Mouse (Mus musculus) midbrain, embryonic 16.5 days (tissue): ENCODE measurements around the gene Zmym3. TPM values are rescaled to one million over a fixed set of nuclear protein-coding genes. Genes with fewer than 3 reads are reported as not detected.

Source experiments
- ATAC-seq: fragments of 200-750 bp; cut with Nextera tagmentation; 2 replicates; pipeline ENCODE4 v1.8.0; 2017; ENCODE audit warnings: moderate TSS enrichment
- H3K27ac ChIP-seq: fragments of 300-500 bp; sonication (generic); 2 replicates; pipeline ENCODE4 v1.5.1; 2014; ENCODE audit warnings: mild to moderate bottlenecking, low read length, mixed read lengths
- H3K27me3 ChIP-seq: fragments of 300-500 bp; sonication (generic); 2 replicates; pipeline ENCODE4 v1.6.1; 2014; ENCODE audit warnings: low read depth, low read length, mixed read lengths; ENCODE audit not compliant: control insufficient read depth, insufficient read depth
- H3K36me3 ChIP-seq: fragments of 300-500 bp; sonication (generic); 2 replicates; pipeline ENCODE4 v1.6.1; 2014; ENCODE audit warnings: mild to moderate bottlenecking, low read length, moderate library complexity, mixed read lengths; ENCODE audit not compliant: control insufficient read depth, insufficient read depth
- H3K4me1 ChIP-seq: fragments of 300-500 bp; sonication (generic); 2 replicates; pipeline ENCODE4 v1.6.1; 2014; ENCODE audit warnings: mild to moderate bottlenecking, low read length, mixed read lengths; ENCODE audit not compliant: control insufficient read depth, insufficient read depth
- H3K4me2 ChIP-seq: fragments of 300-500 bp; sonication (generic); 2 replicates; pipeline ENCODE4 v1.6.1; 2014; ENCODE audit warnings: mild to moderate bottlenecking, low read length, mixed read lengths
- H3K4me3 ChIP-seq: fragments of 300-500 bp; sonication (generic); 2 replicates; pipeline ENCODE4 v1.5.1; 2014; ENCODE audit warnings: low read depth, mild to moderate bottlenecking, low read length, moderate library complexity, mixed read lengths
- H3K9ac ChIP-seq: fragments of 300-500 bp; sonication (generic); 2 replicates; pipeline ENCODE4 v1.6.1; 2014; ENCODE audit warnings: low read depth, low read length, mixed read lengths
- H3K9me3 ChIP-seq: fragments of 300-500 bp; sonication (generic); replicated peaks from 2 replicates; pipeline ENCODE4 v1.6.1; 2014; ENCODE audit warnings: mild to moderate bottlenecking, low read length, mixed read lengths; ENCODE audit not compliant: control insufficient read depth, poor library complexity, severe bottlenecking
- WGBS: fragments of 180-500 bp; shearing (Covaris S2); extraction: QIAGEN DNeasy Blood & Tissue Kit; methylation state at CpG from one replicate; pipeline ENCODE4 v1.1.7; 2014; 5-methylcytosine and 5-hydroxymethylcytosine counted together
- polyA plus RNA-seq: library from polyadenylated mRNA; unstranded; fragments of >200 nt; fragmentation: Nextera tagmentation; extraction: Ambion mirVana; gene quantifications from 2 replicates; pipeline ENCODE4 v1.2.1, GENCODE M21; 2015

Zmym3 gene
- 110 and 119 TPM in 2 replicates for polyA plus RNA-seq

GRCm38 (mm10) chrX:101420700-101421095 is at the start of gene Zmym3:
TSS of gene Zmym3 (minus strand) at chrX:101420849.
- Histone ChIP-seq H3K4me3 (peak within 1 kb of the TSS; percentile 58), H3K9me3 (no peaks in the 10 kb centered on the region), H3K9ac (peak within 1 kb of the TSS; percentile 76), H3K27ac (peak within 1 kb of the TSS; percentile 91), H3K4me1 (peaks cover 17% of the 10 kb centered on the region), H3K36me3 (no peaks in the 10 kb centered on the region), H3K4me2 (peak within 1 kb of the TSS; percentile 56), H3K27me3 (no peaks in the 10 kb centered on the region)
- ATAC-seq, result peak; percentile 5; the same call in 1 of the 2 replicates
- WGBS, result 33% methylated on average over 4 of the region's 4 CpGs

- Histone ChIP-seq H3K4me3 (no peak overlapping the region), H3K4me2 (no peak overlapping the region), H3K9ac (no peak overlapping the region), H3K27me3 (no peaks in the 10 kb centered on the region), H3K36me3 (peaks cover 3% of the 10 kb centered on the region; the same call in 1 of the 2 replicates), H3K4me1 (no peaks in the 10 kb centered on the region), H3K27ac (no peak overlapping the region), H3K9me3 (no peaks in the 10 kb centered on the region)
- WGBS, result 85% methylated on average over 3 of the region's 3 CpGs
- ATAC-seq, result no peak
Observed at GRCm38 (mm10) chrX:101451591-101451990, 30.9 kb upstream of the Zmym3 start.

GRCm38 (mm10) chrX:101451147-101451546 is 30.5 kb upstream of the Zmym3 start:
- Histone ChIP-seq H3K36me3 (peaks cover 6% of the 10 kb centered on the region; the same call in 1 of the 2 replicates), H3K27me3 (no peaks in the 10 kb centered on the region)
- WGBS, result 67% methylated on average over 1 of the region's 1 CpGs

GRCm38 (mm10) chrX:101448886-101449475 is 28.3 kb upstream of the Zmym3 start, which contains the start of gene Itgb1bp2:
TSS of gene Itgb1bp2 (plus strand) at chrX:101449088.
- Histone ChIP-seq H3K9me3 (no peaks in the 10 kb centered on the region), H3K27me3 (no peaks in the 10 kb centered on the region), H3K4me3 (no peak within 1 kb of the TSS), H3K36me3 (peaks cover 10% of the 10 kb centered on the region), H3K27ac (no peak within 1 kb of the TSS), H3K4me2 (no peak within 1 kb of the TSS), H3K9ac (no peak within 1 kb of the TSS), H3K4me1 (no peaks in the 10 kb centered on the region)
- 75% methylated on average over 4 of the region's 4 CpGs for WGBS
- ATAC-seq, result no peak

More at GRCm38 (mm10) chrX:101451147-101451546, 30.5 kb upstream of the Zmym3 start:
- H3K4me3 ChIP-seq, result no peak overlapping the region
- H3K4me2 ChIP-seq, result no peak overlapping the region
- H3K27ac ChIP-seq, result no peak overlapping the region
- no peak overlapping the region for H3K9ac ChIP-seq
- no peaks in the 10 kb centered on the region for H3K4me1 ChIP-seq
- no peaks in the 10 kb centered on the region for H3K9me3 ChIP-seq
- ATAC-seq, result no peak

GRCm38 (mm10) chrX:101429976-101430375 is 9.3 kb upstream of the Zmym3 start:
- ATAC-seq, result peak; percentile 61
- 13% methylated on average over 14 of the region's 14 CpGs for WGBS
- Histone ChIP-seq H3K36me3 (no peaks in the 10 kb centered on the region), H3K4me2 (peak overlapping the region; percentile 58), H3K4me3 (peak overlapping the region; percentile 66), H3K9me3 (no peaks in the 10 kb centered on the region), H3K27ac (peak overlapping the region; percentile 91), H3K27me3 (no peaks in the 10 kb centered on the region), H3K9ac (peak overlapping the region; percentile 79), H3K4me1 (peaks cover 11% of the 10 kb centered on the region; the same call in 1 of the 2 replicates)

DNA sequence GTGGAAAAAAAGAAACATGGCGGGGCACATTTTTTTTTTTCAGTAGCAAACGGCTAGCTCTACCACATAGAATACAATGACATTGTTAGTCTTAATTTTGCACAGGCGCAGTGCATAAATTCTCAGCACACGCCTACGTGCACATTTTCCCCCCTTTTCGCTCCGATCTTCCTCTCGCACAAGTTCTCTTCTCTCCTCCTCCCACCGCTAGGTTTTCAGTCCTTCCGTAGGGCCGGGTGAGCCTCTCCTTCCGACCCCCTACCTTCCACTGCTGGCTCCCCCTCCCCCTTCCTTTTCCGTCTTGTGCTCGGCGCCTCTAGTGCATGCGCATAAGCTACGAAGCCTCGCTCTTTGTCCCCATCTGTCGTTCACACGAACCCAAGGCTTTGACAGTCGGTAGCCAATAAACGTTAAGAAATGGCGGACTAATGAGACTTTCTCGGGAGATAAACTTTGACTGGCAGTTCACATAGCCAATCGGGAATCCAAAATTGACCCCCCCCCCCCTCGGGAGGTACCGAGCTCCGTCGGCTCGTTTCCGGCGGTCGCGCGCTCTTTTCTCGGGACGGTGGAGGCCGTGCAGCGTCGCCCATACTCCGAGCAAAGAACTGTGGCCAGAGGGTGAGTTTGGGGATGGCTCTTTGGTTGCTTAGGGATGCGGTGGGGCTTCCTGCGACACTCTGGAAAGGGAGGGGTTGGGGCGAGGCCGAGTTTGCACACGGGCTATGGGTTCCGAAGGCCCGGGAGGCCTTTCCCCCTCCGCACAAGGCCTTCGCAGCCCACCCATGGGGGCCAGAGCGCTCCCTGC is 8.7 kb upstream of the Zmym3 start, which contains the start of gene Nono:
Gene Nono, plus strand, starts transcription at position 177 of the 808 bp plus-strand sequence.
- 20% methylated on average over 49 of the region's 51 CpGs for WGBS
- Histone ChIP-seq H3K4me2 (peak within 1 kb of the TSS; percentile 58), H3K9ac (peak within 1 kb of the TSS; percentile 79), H3K9me3 (no peaks in the 10 kb centered on the region), H3K36me3 (no peaks in the 10 kb centered on the region), H3K4me1 (peaks cover 11% of the 10 kb centered on the region; the same call in 1 of the 2 replicates), H3K4me3 (peak within 1 kb of the TSS; percentile 66), H3K27ac (peak within 1 kb of the TSS; percentile 91), H3K27me3 (no peaks in the 10 kb centered on the region)
- ATAC-seq, result peak; percentile 97

- Histone ChIP-seq H3K27ac (peak overlapping the region; percentile 88), H3K4me3 (peak overlapping the region; percentile 66), H3K36me3 (no peaks in the 10 kb centered on the region), H3K4me2 (peak overlapping the region; percentile 49), H3K9me3 (no peaks in the 10 kb centered on the region), H3K4me1 (peaks cover 11% of the 10 kb centered on the region; the same call in 1 of the 2 replicates), H3K27me3 (no peaks in the 10 kb centered on the region), H3K9ac (no peak overlapping the region)
- ATAC-seq, result peak; percentile 8; the same call in 1 of the 2 replicates
- WGBS, result 16% methylated on average over 7 of the region's 7 CpGs
Observed at GRCm38 (mm10) chrX:101428785-101429141, 8.1 kb upstream of the Zmym3 start.

- 0% methylated on average over 1 of the region's 1 CpGs for whole genome bisulfite sequencing
- peak overlapping the region; percentile 38; the same call in 1 of the 2 replicates for H3K27ac ChIP-seq
Observed at GRCm38 (mm10) chrX:101427774-101428173, 7.1 kb upstream of the Zmym3 start.

More at GRCm38 (mm10) chrX:101427774-101428173, 7.1 kb upstream of the Zmym3 start:
- Histone ChIP-seq H3K9me3 (no peaks in the 10 kb centered on the region), H3K4me2 (no peak overlapping the region), H3K4me3 (no peak overlapping the region), H3K36me3 (no peaks in the 10 kb centered on the region), H3K9ac (no peak overlapping the region), H3K27me3 (no peaks in the 10 kb centered on the region), H3K4me1 (peaks cover 11% of the 10 kb centered on the region; the same call in 1 of the 2 replicates)
- no peak for ATAC-seq
